Mouse (Mus musculus) brain, embryonic 14.5 days (tissue): ENCODE measurements around the gene Stim1. TPM values are rescaled to one million over a fixed set of nuclear protein-coding genes. Genes with fewer than 3 reads are reported as not detected.
"Not testable (repeated sequence)": the region's sequence is repeated elsewhere in the genome, so short reads cannot be mapped to it uniquely, and the experiment has no call there.

ENCODE experiments used
- DNase-seq: peaks from one replicate; pipeline ENCODE4 v3.0.0-alpha.2; 2011; ENCODE audit warnings: low read depth
- CTCF ChIP-seq: fragments of 200-500 bp; IDR thresholded peaks from 2 replicates; pipeline ENCODE4 v1.5.1; 2012; ENCODE audit warnings: inconsistent platforms, mild to moderate bottlenecking, moderate library complexity, borderline replicate concordance; ENCODE audit not compliant: insufficient read depth, insufficient read length; ENCODE audit errors: extremely low read depth
- POLR2A ChIP-seq: fragments of 200-500 bp; IDR thresholded peaks from 2 replicates; pipeline ENCODE4 v1.6.1; 2012; ENCODE audit warnings: mild to moderate bottlenecking, inconsistent platforms, borderline replicate concordance; ENCODE audit not compliant: poor library complexity, insufficient read depth, insufficient read length, severe bottlenecking; ENCODE audit errors: extremely low read depth
- polyA plus RNA-seq: library from polyadenylated mRNA; depleted of rRNA; stranded (reverse); fragments of >200 nt; gene quantifications from 2 replicates; pipeline ENCODE4 v1.2.3, GENCODE M21; 2012

Gene Stim1
- polyA plus RNA-seq, 1 experiment, result 22.9 TPM

DNA sequence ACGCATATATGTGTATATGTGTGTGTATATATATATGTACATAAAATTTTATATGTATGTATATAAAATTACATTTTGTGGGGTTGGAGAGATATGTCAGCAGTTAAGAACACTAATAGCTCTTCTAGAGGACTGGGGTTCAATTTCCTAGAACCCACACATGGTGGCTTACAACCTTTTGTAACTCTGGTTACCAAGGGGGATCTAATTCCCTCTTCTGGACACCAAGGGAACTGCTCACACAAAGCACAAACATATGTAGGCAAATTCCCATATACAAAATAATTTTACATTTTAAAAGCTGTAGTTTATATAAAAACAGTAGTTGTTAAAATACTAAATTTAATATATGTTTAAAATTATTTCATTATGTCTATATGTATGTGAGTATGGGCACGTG is 136.5 kb downstream of the Stim1 start:
- TF ChIP-seq CTCF (no peak), POLR2A (no peak)
- DNase-seq, result no peak

- DNase-seq, result no peak
- no peak for TF ChIP-seq POLR2A
- no peak for TF ChIP-seq CTCF
Observed at GRCm38 (mm10) chr7:102407440-102407839, 139.8 kb downstream of the Stim1 start.

DNA sequence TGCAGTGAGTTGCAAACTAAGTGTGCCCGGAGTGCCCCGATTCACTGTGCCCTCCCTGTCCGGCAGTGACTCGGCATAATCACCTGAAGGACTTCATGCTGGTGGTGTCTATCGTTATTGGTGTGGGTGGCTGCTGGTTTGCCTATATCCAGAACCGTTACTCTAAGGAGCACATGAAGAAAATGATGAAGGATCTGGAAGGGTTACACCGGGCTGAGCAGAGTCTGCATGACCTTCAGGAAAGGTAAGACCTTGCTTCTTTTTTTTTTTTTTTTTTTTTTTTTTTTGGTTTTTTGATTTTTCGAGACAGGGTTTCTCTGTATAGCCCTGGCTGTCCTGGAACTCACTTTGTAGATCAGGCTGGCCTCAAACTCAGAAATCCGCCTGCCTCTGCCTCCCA is 147.7 kb downstream of the Stim1 start:
- DNase-seq, result not testable (repeated sequence)

DNA sequence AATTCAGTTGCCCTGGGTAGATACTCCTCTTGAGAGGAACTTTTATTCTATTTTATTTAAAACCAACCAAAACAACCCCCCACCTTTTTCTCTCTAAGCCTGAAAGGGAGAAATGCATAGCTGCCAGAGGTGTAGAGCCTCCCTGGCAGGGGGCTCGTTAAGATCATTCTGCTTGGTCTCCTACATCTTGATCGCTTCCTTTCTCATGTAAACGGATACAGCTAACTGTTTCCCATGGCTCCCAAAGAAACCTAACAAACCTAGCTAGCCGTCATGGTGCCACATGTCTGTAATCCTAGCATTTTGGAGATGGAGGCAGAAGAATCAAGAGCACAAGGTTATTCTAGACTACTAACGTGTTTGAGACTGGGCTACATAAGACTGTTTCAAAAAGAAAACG is 148.2 kb downstream of the Stim1 start:
- DNase-seq, result no peak
- TF ChIP-seq CTCF, result no peak
- TF ChIP-seq POLR2A, result no peak

- TF ChIP-seq CTCF (peak; percentile 80; the same call in 1 of the 2 replicates), POLR2A (no peak)
- peak; percentile 92 for DNase-seq
Observed at GRCm38 (mm10) chr7:102417398-102417797, 149.8 kb downstream of the Stim1 start.

DNA sequence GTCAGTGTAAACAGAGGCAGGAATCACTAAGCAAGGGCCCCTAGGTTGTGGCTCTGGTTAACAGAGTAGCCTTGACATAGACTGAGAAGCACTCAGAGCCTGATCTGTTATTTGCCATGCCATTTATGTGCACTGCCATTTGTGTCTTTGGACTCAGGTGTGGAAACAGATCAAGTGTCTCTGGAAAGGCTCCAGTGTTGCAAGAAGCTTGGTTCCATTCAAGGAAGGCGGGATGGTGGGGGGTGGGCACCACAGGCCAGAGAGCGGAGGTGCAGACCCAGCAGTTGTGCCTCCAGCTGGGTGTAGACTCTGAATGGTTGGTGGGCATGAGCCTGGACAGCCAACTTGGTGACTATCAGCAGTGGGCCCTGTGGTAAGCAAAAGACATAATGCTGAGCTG is 154.4 kb downstream of the Stim1 start:
- DNase-seq, result no peak
- TF ChIP-seq CTCF (no peak), POLR2A (no peak)

GRCm38 (mm10) chr7:102425933-102426685 is 158.5 kb downstream of the Stim1 start:
- DNase-seq, result no peak
- TF ChIP-seq POLR2A (no peak), CTCF (no peak)

GRCm38 (mm10) chr7:102434344-102434743 is 166.7 kb downstream of the Stim1 start:
- no peak for DNase-seq
- TF ChIP-seq POLR2A (no peak), CTCF (no peak)

DNA sequence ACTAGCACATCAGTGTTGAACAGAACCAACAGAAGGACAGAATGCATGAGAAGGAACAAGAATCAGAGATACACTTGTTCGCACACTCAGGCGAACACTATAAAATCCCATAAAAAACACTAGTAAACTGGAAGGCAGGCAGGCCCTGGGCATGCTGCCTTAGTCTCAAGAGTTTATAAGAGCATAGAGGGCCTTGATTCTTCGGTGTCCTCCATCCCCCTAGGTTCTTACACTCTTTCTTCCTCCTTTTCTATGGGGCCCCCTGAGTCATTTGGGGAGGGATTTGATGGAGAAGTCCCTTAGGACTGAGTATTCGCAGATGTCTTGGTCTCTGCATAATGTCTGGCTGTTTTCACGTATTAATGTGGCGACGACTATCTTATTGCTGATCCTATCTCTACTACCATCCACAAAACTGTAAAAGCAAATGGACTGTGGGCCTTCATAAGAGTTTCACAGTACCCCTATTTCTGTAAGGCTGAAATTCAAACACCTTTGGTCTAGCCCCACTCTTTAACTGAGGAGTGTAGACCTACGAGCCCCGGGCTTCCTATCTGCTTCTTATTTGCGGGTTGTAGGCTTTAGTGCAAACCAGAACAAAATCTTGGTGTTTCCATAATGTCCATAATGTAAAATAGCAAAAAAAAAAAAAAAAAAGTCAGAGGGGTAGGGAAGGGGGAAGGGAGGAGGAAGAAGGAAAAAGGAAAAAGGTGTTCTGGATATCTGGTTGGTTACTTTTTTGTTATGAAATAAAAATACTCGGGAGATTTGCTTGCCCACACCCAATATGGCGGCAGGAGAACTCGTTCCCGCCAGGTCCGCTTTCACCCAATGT is 173.4 kb downstream of the Stim1 start:
- DNase-seq, result no peak
- no peak for TF ChIP-seq POLR2A
- TF ChIP-seq CTCF, result no peak

GRCm38 (mm10) chr7:102441657-102442391 is 174.2 kb downstream of the Stim1 start, which contains the start of gene Rrm1:
Gene Rrm1, plus strand, starts transcription at chr7:102441695.
- no peak for TF ChIP-seq CTCF
- no peak; the same call in 1 of the 2 replicates for TF ChIP-seq POLR2A
- peak; percentile 99 for DNase-seq

DNA sequence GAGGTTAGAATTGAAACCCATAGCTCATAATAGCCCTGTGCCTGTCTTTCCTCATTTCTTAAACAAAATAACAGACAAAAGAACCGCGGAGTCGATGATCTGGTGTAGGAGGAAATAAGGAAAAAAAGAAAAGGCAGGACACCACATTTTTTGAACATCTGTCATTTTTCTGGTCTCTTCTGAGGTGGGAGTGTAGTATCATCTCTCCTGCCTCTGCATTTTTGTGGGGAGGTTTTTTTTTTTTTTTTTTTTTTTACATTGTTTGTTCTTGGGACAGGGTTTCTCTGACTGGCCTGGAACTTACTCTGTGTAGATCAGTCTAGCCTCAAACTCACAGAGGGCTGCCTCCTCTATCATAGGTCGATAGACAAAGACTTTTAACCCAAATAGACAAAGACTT is 174.8 kb downstream of the Stim1 start:
- TF ChIP-seq CTCF (no peak), POLR2A (no peak)
- peak; percentile 17 for DNase-seq

DNA sequence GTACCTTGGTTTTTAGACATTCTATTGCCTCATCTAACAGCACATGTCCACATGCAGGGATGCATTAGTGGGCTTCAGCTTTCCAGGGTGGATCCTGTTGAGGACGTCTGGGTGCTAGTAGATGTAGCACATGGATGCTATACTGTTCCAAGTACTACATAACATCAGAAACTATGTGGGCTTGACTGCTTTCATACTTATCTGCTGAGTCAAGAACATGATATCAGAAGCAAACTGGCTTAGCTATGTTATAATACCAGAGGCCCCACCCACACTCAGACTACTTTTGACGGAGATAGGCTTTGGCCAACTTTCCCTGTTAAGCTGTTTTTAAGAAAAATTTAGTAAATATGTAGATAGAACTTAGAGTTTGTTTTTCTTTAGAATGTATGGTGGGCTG is 176.7 kb downstream of the Stim1 start:
- no peak for TF ChIP-seq POLR2A
- no peak for TF ChIP-seq CTCF
- DNase-seq, result no peak
